Mouse (Mus musculus): Measurements from ENCODE around the gene Phf7.

- TF ChIP-seq CTCF (IDR thresholded peaks at IDR 0.05; ENCODE audit: low read depth) = no peak
- no peak for TF ChIP-seq EP300 (optimal IDR thresholded peaks at IDR 0.05)
These were observed 45.3 kb downstream of the Phf7 start for GRCm38 (mm10) chr14:31205562-31206467.
